Mouse (Mus musculus): ENCODE results near the gene Pigk. TPM values are rescaled to one million over a fixed set of nuclear protein-coding genes. Genes with fewer than 3 reads are reported as not detected.

The Pigk gene
- total RNA-seq, 1 experiment, result 44.6 TPM

- H3K4me1 ChIP-seq (ENCODE audit: control insufficient read depth in 2 of 2, insufficient read depth in 2 of 2, low read length in 2 of 2, poor library complexity in 1 of 2), result no peaks in the 10 kb centered on the region; a peak in 1 of 4 replicates
- DNase-seq (ENCODE audit: low read depth, low spot score), result no peak
These were observed 266.5 kb downstream of the Pigk start for GRCm38 (mm10) chr3:152980431-152980830.

GRCm38 (mm10) chr3:152980978-152981974, 267.4 kb downstream of the Pigk start:
- Histone ChIP-seq H3K9ac (ENCODE audit: insufficient read depth, low read depth, low read length, poor library complexity, severe bottlenecking) (peak overlapping the region; percentile 41; the same call in 1 of the 2 replicates), H3K4me3 (ENCODE audit: insufficient read depth in 1 of 2, low read depth in 1 of 2, low read length in 2 of 2, poor library complexity in 1 of 2, severe bottlenecking in 1 of 2) (peak overlapping the region; percentile 63 to 68), H3K36me3 (ENCODE audit: control insufficient read depth, insufficient read depth, low read length, poor library complexity, severe bottlenecking) (no peaks in the 10 kb centered on the region), H3K27ac (ENCODE audit: insufficient read depth, low read depth, low read length, poor library complexity, severe bottlenecking) (no peak overlapping the region), H3K9me3 (ENCODE audit: control insufficient read depth, insufficient read depth, low read depth, low read length) (no peaks in the 10 kb centered on the region), H3K4me1 (ENCODE audit: control insufficient read depth in 2 of 2, insufficient read depth in 2 of 2, low read length in 2 of 2, poor library complexity in 1 of 2) (no peaks in the 10 kb centered on the region; a peak in 1 of 4 replicates)
- TF ChIP-seq HCFC1 (IDR thresholded peaks at IDR 0.05; ENCODE audit: borderline replicate concordance, insufficient read depth, low read length) (no peak), CHD2 (IDR thresholded peaks at IDR 0.05; ENCODE audit: low read depth, low read length) (no peak), MAFK (IDR thresholded peaks at IDR 0.05; ENCODE audit: insufficient read depth, low read depth, low read length) (no peak), ZC3H11A (IDR thresholded peaks at IDR 0.05; ENCODE audit: borderline replicate concordance, low read depth, low read length) (no peak), ZNF384 (IDR thresholded peaks at IDR 0.05; ENCODE audit: low read depth, low read length) (no peak)
- DNase-seq (ENCODE audit: low read depth, low spot score), result no peak
- in situ Hi-C loops (cut with MboI; ENCODE audit: low sequenced_read_pairs in 2 of 2, unreplicated experiment in 2 of 2), result no loop called here

More at GRCm38 (mm10) chr3:152980431-152980830, 266.5 kb downstream of the Pigk start:
- Histone ChIP-seq H3K9ac (ENCODE audit: insufficient read depth, low read depth, low read length, poor library complexity, severe bottlenecking) (no peak overlapping the region), H3K4me3 (ENCODE audit: insufficient read depth in 1 of 2, low read depth in 1 of 2, low read length in 2 of 2, poor library complexity in 1 of 2, severe bottlenecking in 1 of 2) (peak overlapping the region; percentile 63 to 68; a peak in 2 of 4 replicates), H3K36me3 (ENCODE audit: control insufficient read depth, insufficient read depth, low read length, poor library complexity, severe bottlenecking) (no peaks in the 10 kb centered on the region), H3K27ac (ENCODE audit: insufficient read depth, low read depth, low read length, poor library complexity, severe bottlenecking) (no peak overlapping the region), H3K9me3 (ENCODE audit: control insufficient read depth, insufficient read depth, low read depth, low read length) (no peaks in the 10 kb centered on the region)
- in situ Hi-C loops (cut with MboI; ENCODE audit: low sequenced_read_pairs in 2 of 2, unreplicated experiment in 2 of 2), result no loop called here
- TF ChIP-seq ZC3H11A (IDR thresholded peaks at IDR 0.05; ENCODE audit: borderline replicate concordance, low read depth, low read length), result no peak
- no peak for TF ChIP-seq ZNF384 (IDR thresholded peaks at IDR 0.05; ENCODE audit: low read depth, low read length)
- no peak for TF ChIP-seq MAFK (IDR thresholded peaks at IDR 0.05; ENCODE audit: insufficient read depth, low read depth, low read length)
- TF ChIP-seq HCFC1 (IDR thresholded peaks at IDR 0.05; ENCODE audit: borderline replicate concordance, insufficient read depth, low read length), result no peak
- no peak for TF ChIP-seq CHD2 (IDR thresholded peaks at IDR 0.05; ENCODE audit: low read depth, low read length)

GRCm38 (mm10) chr3:152981988-152982387, 268.1 kb downstream of the Pigk start, which contains the start of gene St6galnac5:
Gene St6galnac5 (minus strand): TSS chr3:152982246.
- Histone ChIP-seq H3K9ac (ENCODE audit: insufficient read depth, low read depth, low read length, poor library complexity, severe bottlenecking) (peak within 1 kb of the TSS; percentile 41; the same call in 1 of the 2 replicates), H3K4me1 (ENCODE audit: control insufficient read depth in 2 of 2, insufficient read depth in 2 of 2, low read length in 2 of 2, poor library complexity in 1 of 2) (no peaks in the 10 kb centered on the region; a peak in 1 of 4 replicates), H3K9me3 (ENCODE audit: control insufficient read depth, insufficient read depth, low read depth, low read length) (no peaks in the 10 kb centered on the region), H3K36me3 (ENCODE audit: control insufficient read depth, insufficient read depth, low read length, poor library complexity, severe bottlenecking) (no peaks in the 10 kb centered on the region), H3K27ac (ENCODE audit: insufficient read depth, low read depth, low read length, poor library complexity, severe bottlenecking) (no peak within 1 kb of the TSS), H3K4me3 (ENCODE audit: insufficient read depth in 1 of 2, low read depth in 1 of 2, low read length in 2 of 2, poor library complexity in 1 of 2, severe bottlenecking in 1 of 2) (peak within 1 kb of the TSS; percentile 63 to 68)
- in situ Hi-C loops (cut with MboI; ENCODE audit: low sequenced_read_pairs in 2 of 2, unreplicated experiment in 2 of 2), result no loop called here
- no peak for DNase-seq (ENCODE audit: low read depth, low spot score)
- TF ChIP-seq HCFC1 (IDR thresholded peaks at IDR 0.05; ENCODE audit: borderline replicate concordance, insufficient read depth, low read length) (no peak), MAFK (IDR thresholded peaks at IDR 0.05; ENCODE audit: insufficient read depth, low read depth, low read length) (no peak), ZC3H11A (IDR thresholded peaks at IDR 0.05; ENCODE audit: borderline replicate concordance, low read depth, low read length) (no peak), CHD2 (IDR thresholded peaks at IDR 0.05; ENCODE audit: low read depth, low read length) (no peak), ZNF384 (IDR thresholded peaks at IDR 0.05; ENCODE audit: low read depth, low read length) (no peak)

- TF ChIP-seq CHD2 (IDR thresholded peaks at IDR 0.05; ENCODE audit: low read depth, low read length) (no peak), ZNF384 (IDR thresholded peaks at IDR 0.05; ENCODE audit: low read depth, low read length) (no peak), ZC3H11A (IDR thresholded peaks at IDR 0.05; ENCODE audit: borderline replicate concordance, low read depth, low read length) (no peak)
- Histone ChIP-seq H3K9ac (ENCODE audit: insufficient read depth, low read depth, low read length, poor library complexity, severe bottlenecking) (no peak overlapping the region), H3K4me3 (ENCODE audit: insufficient read depth in 1 of 2, low read depth in 1 of 2, low read length in 2 of 2, poor library complexity in 1 of 2, severe bottlenecking in 1 of 2) (no peak overlapping the region), H3K9me3 (ENCODE audit: control insufficient read depth, insufficient read depth, low read depth, low read length) (no peaks in the 10 kb centered on the region), H3K36me3 (ENCODE audit: control insufficient read depth, insufficient read depth, low read length, poor library complexity, severe bottlenecking) (no peaks in the 10 kb centered on the region), H3K27ac (ENCODE audit: insufficient read depth, low read depth, low read length, poor library complexity, severe bottlenecking) (no peak overlapping the region), H3K4me1 (ENCODE audit: control insufficient read depth in 2 of 2, insufficient read depth in 2 of 2, low read length in 2 of 2, poor library complexity in 1 of 2) (no peaks in the 10 kb centered on the region)
- DNase-seq (ENCODE audit: low read depth, low spot score), result no peak
- in situ Hi-C loops (cut with MboI; ENCODE audit: low sequenced_read_pairs in 2 of 2, unreplicated experiment in 2 of 2), result no loop called here
These were observed 276.9 kb downstream of the Pigk start for GRCm38 (mm10) chr3:152990787-152991186.

Measured in ES-E14 (cell line).